Mouse (Mus musculus): ENCODE data around the gene Slc44a5. TPM values are rescaled to one million over a fixed set of nuclear protein-coding genes. Genes with fewer than 3 reads are reported as not detected.

The Slc44a5 gene
- polyA plus RNA-seq, 1 experiment from 2014 or later, result 9.9 TPM

DNA sequence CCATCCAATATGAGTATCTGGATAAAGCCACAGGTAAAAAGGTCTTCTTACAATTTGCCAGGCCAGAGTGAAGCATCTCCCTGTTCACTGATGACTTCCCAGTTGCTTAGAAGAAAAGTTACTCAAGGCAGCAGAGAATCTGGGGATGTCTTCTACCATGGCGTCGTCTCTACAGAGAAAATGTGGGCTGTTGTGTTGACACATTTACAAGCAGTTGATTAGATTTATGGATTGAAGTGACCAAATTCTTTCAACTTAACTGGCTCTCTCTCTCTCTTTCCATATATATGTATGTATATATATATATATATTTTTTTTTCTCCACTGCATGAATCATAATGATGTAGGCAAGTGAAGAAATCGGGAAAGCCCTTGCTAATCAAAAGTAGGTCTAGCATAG is 301.4 kb downstream of the Slc44a5 start:
- WGBS, result 94% methylated on average over 3 of the region's 3 CpGs
- Histone ChIP-seq H3K9me3 (no peaks in the 10 kb centered on the region), H3K4me2 (no peak overlapping the region), H3K4me1 (peaks cover 3% of the 10 kb centered on the region), H3K27me3 (replicated peaks) (no peaks in the 10 kb centered on the region), H3K36me3 (replicated peaks) (no peaks in the 10 kb centered on the region), H3K27ac (no peak overlapping the region), H3K4me3 (no peak overlapping the region), H3K9ac (no peak overlapping the region)
- no peak for ATAC-seq (replicated peaks)

DNA sequence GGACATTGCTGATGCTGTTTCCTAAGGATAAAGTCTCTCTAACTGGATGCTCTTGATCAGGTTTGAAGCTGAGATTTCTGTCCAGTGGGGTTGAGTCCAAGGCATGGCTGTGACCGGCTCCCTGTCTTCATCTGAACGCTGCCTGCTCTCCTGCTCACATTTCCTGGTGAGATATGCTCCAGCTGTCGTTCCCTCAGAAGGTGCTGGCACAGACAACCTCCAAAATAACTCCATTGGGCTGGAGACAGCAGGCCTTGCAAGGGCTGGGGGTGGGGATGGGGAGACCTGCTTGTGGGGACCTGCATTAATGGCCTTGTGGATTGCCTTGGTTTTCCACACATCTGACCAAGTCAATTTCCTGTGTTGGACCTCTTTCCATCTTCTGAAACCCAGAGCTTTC is 311.0 kb downstream of the Slc44a5 start:
- Histone ChIP-seq H3K9ac (no peak overlapping the region), H3K27ac (no peak overlapping the region), H3K36me3 (replicated peaks) (no peaks in the 10 kb centered on the region), H3K4me1 (no peaks in the 10 kb centered on the region), H3K4me2 (no peak overlapping the region), H3K27me3 (replicated peaks) (no peaks in the 10 kb centered on the region), H3K4me3 (no peak overlapping the region), H3K9me3 (no peaks in the 10 kb centered on the region)
- 88% methylated on average over 3 of the region's 3 CpGs for WGBS
- no peak for ATAC-seq (replicated peaks)

GRCm38 (mm10) chr3:154285351-154285750 is 312.1 kb downstream of the Slc44a5 start:
- Histone ChIP-seq H3K9ac (no peak overlapping the region), H3K4me1 (no peaks in the 10 kb centered on the region), H3K36me3 (replicated peaks) (no peaks in the 10 kb centered on the region), H3K9me3 (no peaks in the 10 kb centered on the region), H3K27ac (no peak overlapping the region), H3K27me3 (replicated peaks) (no peaks in the 10 kb centered on the region), H3K4me3 (no peak overlapping the region), H3K4me2 (no peak overlapping the region)
- WGBS, result 61% methylated on average over 4 of the region's 4 CpGs
- no peak for ATAC-seq (replicated peaks)

- Histone ChIP-seq H3K27me3 (replicated peaks) (no peaks in the 10 kb centered on the region), H3K4me2 (no peak overlapping the region), H3K4me1 (no peaks in the 10 kb centered on the region), H3K9ac (no peak overlapping the region), H3K9me3 (no peaks in the 10 kb centered on the region), H3K36me3 (replicated peaks) (no peaks in the 10 kb centered on the region), H3K4me3 (no peak overlapping the region), H3K27ac (no peak overlapping the region)
- WGBS, result 85% methylated on average over 2 of the region's 2 CpGs
- ATAC-seq (replicated peaks), result no peak
These were observed 314.0 kb downstream of the Slc44a5 start for GRCm38 (mm10) chr3:154287217-154287616.

DNA sequence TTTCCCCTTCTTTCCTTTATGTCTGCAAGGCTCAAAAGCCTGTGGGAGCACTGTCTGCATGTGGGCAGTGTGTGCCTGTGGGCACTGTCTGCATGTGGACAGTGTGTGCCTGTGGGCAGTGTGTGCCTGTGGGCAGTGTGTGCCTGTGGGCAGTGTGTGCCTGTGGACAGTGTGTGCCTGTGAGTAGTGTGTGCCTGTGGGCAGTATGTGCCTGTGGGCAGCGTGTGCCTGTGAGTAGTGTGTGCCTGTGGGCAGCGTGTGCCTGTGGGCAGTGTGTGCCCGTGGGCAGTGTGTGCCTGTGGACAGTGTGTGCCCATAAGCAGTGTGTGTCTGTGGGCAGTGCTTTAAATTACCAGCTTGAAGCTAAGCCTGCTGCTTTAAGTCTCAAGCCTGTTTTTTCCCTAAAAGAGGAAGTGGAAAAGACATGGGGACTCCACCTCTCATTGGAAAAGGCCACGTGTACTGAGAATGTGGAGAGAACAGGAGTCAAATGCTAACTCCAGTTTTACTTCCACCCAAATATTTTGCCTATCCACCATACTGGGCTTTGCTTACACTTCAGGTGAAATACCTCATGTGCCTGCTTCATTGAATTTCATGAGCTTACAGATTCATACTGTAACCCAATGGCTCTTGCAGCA is 315.3 kb downstream of the Slc44a5 start:
- no peaks in the 10 kb centered on the region for H3K9me3 ChIP-seq
- H3K4me3 ChIP-seq, result no peak overlapping the region
- WGBS, result 82% methylated on average over 4 of the region's 4 CpGs
- no peak overlapping the region for H3K9ac ChIP-seq
- H3K36me3 ChIP-seq (replicated peaks), result no peaks in the 10 kb centered on the region
- no peak for ATAC-seq (replicated peaks)
- no peak overlapping the region for H3K4me2 ChIP-seq
- no peak overlapping the region for H3K27ac ChIP-seq
- no peaks in the 10 kb centered on the region for H3K27me3 ChIP-seq (replicated peaks)
- no peaks in the 10 kb centered on the region for H3K4me1 ChIP-seq

GRCm38 (mm10) chr3:154290351-154290750 is 317.1 kb downstream of the Slc44a5 start:
- no peak overlapping the region for H3K27ac ChIP-seq
- H3K4me2 ChIP-seq, result no peak overlapping the region
- no peak for ATAC-seq (replicated peaks)
- H3K9ac ChIP-seq, result no peak overlapping the region
- H3K4me1 ChIP-seq, result no peaks in the 10 kb centered on the region
- no peak overlapping the region for H3K4me3 ChIP-seq
- H3K27me3 ChIP-seq (replicated peaks), result no peaks in the 10 kb centered on the region
- WGBS, result 77% methylated on average over 2 of the region's 2 CpGs
- no peaks in the 10 kb centered on the region for H3K36me3 ChIP-seq (replicated peaks)
- H3K9me3 ChIP-seq, result no peaks in the 10 kb centered on the region

GRCm38 (mm10) chr3:154292126-154292525 is 318.9 kb downstream of the Slc44a5 start:
- H3K27me3 ChIP-seq (replicated peaks), result no peaks in the 10 kb centered on the region
- ATAC-seq (replicated peaks), result no peak
- no peak overlapping the region for H3K9ac ChIP-seq
- 68% methylated on average over 5 of the region's 5 CpGs for WGBS
- H3K27ac ChIP-seq, result no peak overlapping the region
- no peak overlapping the region for H3K4me3 ChIP-seq
- H3K4me1 ChIP-seq, result no peaks in the 10 kb centered on the region
- no peaks in the 10 kb centered on the region for H3K9me3 ChIP-seq
- H3K36me3 ChIP-seq (replicated peaks), result no peaks in the 10 kb centered on the region
- H3K4me2 ChIP-seq, result no peak overlapping the region

- Histone ChIP-seq H3K27me3 (replicated peaks) (no peaks in the 10 kb centered on the region), H3K4me3 (no peak overlapping the region), H3K9me3 (no peaks in the 10 kb centered on the region), H3K36me3 (replicated peaks) (no peaks in the 10 kb centered on the region), H3K4me1 (no peaks in the 10 kb centered on the region), H3K27ac (no peak overlapping the region), H3K4me2 (no peak overlapping the region), H3K9ac (no peak overlapping the region)
- no peak for ATAC-seq (replicated peaks)
- WGBS, result 79% methylated on average over 9 of the region's 9 CpGs
These were observed 320.7 kb downstream of the Slc44a5 start for GRCm38 (mm10) chr3:154293839-154294490.

- H3K27ac ChIP-seq, result no peak overlapping the region
- no peak overlapping the region for H3K9ac ChIP-seq
- no peak overlapping the region for H3K4me3 ChIP-seq
- no peak for ATAC-seq (replicated peaks)
- no peaks in the 10 kb centered on the region for H3K27me3 ChIP-seq (replicated peaks)
- WGBS, result 91% methylated on average over 17 of the region's 17 CpGs
- H3K4me1 ChIP-seq, result no peaks in the 10 kb centered on the region
- H3K36me3 ChIP-seq (replicated peaks), result no peaks in the 10 kb centered on the region
- no peak overlapping the region for H3K4me2 ChIP-seq
- H3K9me3 ChIP-seq, result no peaks in the 10 kb centered on the region
These were observed 321.9 kb downstream of the Slc44a5 start for GRCm38 (mm10) chr3:154294924-154295834.

- 65% methylated on average over 6 of the region's 6 CpGs for WGBS
- ATAC-seq (replicated peaks), result no peak
- H3K9ac ChIP-seq, result no peak overlapping the region
These were observed 324.3 kb downstream of the Slc44a5 start for GRCm38 (mm10) chr3:154297499-154297898.

GRCm38 (mm10) chr3:154298490-154298889 is 325.3 kb downstream of the Slc44a5 start:
- no peaks in the 10 kb centered on the region for H3K27me3 ChIP-seq (replicated peaks)
- H3K4me2 ChIP-seq, result no peak overlapping the region
- H3K4me3 ChIP-seq, result no peak overlapping the region
- H3K4me1 ChIP-seq, result no peaks in the 10 kb centered on the region
- H3K27ac ChIP-seq, result no peak overlapping the region
- H3K36me3 ChIP-seq (replicated peaks), result no peaks in the 10 kb centered on the region
- no peaks in the 10 kb centered on the region for H3K9me3 ChIP-seq
- H3K9ac ChIP-seq, result no peak overlapping the region
- ATAC-seq (replicated peaks), result no peak

More at GRCm38 (mm10) chr3:154297499-154297898, 324.3 kb downstream of the Slc44a5 start:
- H3K9me3 ChIP-seq, result no peaks in the 10 kb centered on the region
- H3K36me3 ChIP-seq (replicated peaks), result no peaks in the 10 kb centered on the region
- no peak overlapping the region for H3K4me3 ChIP-seq
- no peak overlapping the region for H3K4me2 ChIP-seq
- no peaks in the 10 kb centered on the region for H3K27me3 ChIP-seq (replicated peaks)
- no peaks in the 10 kb centered on the region for H3K4me1 ChIP-seq
- H3K27ac ChIP-seq, result no peak overlapping the region

DNA sequence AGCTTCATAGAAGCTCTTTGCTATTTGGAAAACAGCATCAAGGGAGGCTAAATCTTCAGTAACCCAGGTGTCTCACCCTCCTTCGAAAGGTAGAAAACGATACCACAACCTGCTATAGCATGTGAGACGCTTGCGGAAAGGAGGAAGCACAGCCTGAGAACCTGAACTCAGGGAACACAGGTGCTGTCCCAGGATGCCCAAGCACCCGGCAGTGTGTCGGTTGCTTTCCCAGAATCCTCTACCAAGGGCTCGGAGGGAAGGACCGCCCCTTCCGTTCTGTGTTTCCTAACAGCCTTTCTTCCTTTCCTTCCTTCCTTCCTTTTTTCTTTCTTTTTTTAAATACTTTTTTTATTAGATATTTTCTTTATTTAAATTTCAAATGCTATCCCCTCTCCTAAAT is 326.8 kb downstream of the Slc44a5 start:
- WGBS, result 92% methylated on average over 9 of the region's 9 CpGs
- Histone ChIP-seq H3K4me3 (no peak overlapping the region), H3K4me2 (no peak overlapping the region), H3K36me3 (replicated peaks) (no peaks in the 10 kb centered on the region), H3K9me3 (no peaks in the 10 kb centered on the region), H3K9ac (no peak overlapping the region), H3K27me3 (replicated peaks) (no peaks in the 10 kb centered on the region), H3K4me1 (no peaks in the 10 kb centered on the region), H3K27ac (no peak overlapping the region)
- ATAC-seq (replicated peaks), result no peak

All from midbrain, embryonic 15.5 days (tissue).